Mouse (Mus musculus) intestine, embryonic 16.5 days (tissue): Measurements from ENCODE around the gene Pou4f1. TPM values are rescaled to one million over a fixed set of nuclear protein-coding genes. Genes with fewer than 3 reads are reported as not detected.

Experiments
- ATAC-seq: fragments of 200-750 bp; cut with Nextera tagmentation; 2 replicates; pipeline ENCODE4 v1.8.0; 2017; ENCODE audit warnings: moderate TSS enrichment, moderate library complexity
- H3K27ac ChIP-seq: fragments of 300-500 bp; sonication (generic); 2 replicates; pipeline ENCODE4 v1.5.1; 2014; ENCODE audit warnings: mild to moderate bottlenecking, low read length
- H3K27me3 ChIP-seq: fragments of 300-500 bp; sonication (generic); replicated peaks from 2 replicates; pipeline ENCODE4 v1.6.1; 2014; ENCODE audit warnings: low read length, control low read depth, mixed read lengths; ENCODE audit not compliant: control insufficient read depth, insufficient read depth
- H3K36me3 ChIP-seq: fragments of 300-500 bp; sonication (generic); 2 replicates; pipeline ENCODE4 v1.6.1; 2014; ENCODE audit warnings: low read length, control low read depth; ENCODE audit not compliant: control insufficient read depth, insufficient read depth
- H3K4me1 ChIP-seq: fragments of 300-500 bp; sonication (generic); 2 replicates; pipeline ENCODE4 v1.6.1; 2014; ENCODE audit warnings: low read length, control low read depth, mixed read lengths; ENCODE audit not compliant: control insufficient read depth, insufficient read depth
- H3K4me2 ChIP-seq: fragments of 300-500 bp; sonication (generic); 2 replicates; pipeline ENCODE4 v1.6.1; 2014; ENCODE audit warnings: low read depth, low read length, control low read depth
- H3K4me3 ChIP-seq: fragments of 300-500 bp; sonication (generic); 2 replicates; pipeline ENCODE4 v1.5.1; 2014; ENCODE audit warnings: mild to moderate bottlenecking, low read length
- H3K9ac ChIP-seq: fragments of 300-500 bp; sonication (generic); 2 replicates; pipeline ENCODE4 v1.6.1; 2014; ENCODE audit warnings: low read depth, low read length
- H3K9me3 ChIP-seq: fragments of 300-500 bp; sonication (generic); 2 replicates; pipeline ENCODE4 v1.6.1; 2016; ENCODE audit warnings: low read length, control low read depth; ENCODE audit not compliant: control insufficient read depth
- WGBS: fragments of 180-500 bp; shearing (Covaris S2); extraction: QIAGEN DNeasy Blood & Tissue Kit; methylation state at CpG from one replicate; pipeline ENCODE4 v1.1.7; 2014; 5-methylcytosine and 5-hydroxymethylcytosine counted together
- polyA plus RNA-seq: library from polyadenylated mRNA; unstranded; fragments of >200 nt; fragmentation: Nextera tagmentation; extraction: Ambion mirVana; gene quantifications from 2 replicates; pipeline ENCODE4 v1.2.1, GENCODE M21; 2015

Gene Pou4f1
- polyA plus RNA-seq, 1 experiment from 2014 or later: 0.33 TPM

DNA sequence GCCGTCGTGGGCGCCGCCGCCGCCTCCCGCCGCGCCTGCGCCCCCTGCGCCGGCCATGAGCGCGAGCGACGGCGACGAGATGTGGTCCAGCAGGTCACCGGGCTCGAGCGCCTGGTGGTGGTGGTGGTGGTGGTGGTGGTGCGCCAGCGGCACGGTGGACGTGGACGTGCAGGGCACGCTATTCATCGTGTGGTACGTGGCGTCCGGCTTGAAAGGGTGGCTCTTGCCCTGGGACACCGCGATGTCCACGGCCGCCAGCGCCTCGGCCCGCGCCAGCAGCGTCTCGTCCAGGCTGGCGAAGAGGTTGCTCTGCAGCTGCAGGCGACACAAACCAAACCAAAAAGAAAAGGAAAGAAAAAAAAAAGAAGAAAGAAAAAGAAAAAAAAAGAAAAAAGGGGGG is 1.2 kb downstream of the Pou4f1 start:
- Histone ChIP-seq H3K4me3 (peak overlapping the region; percentile 42), H3K9me3 (no peaks in the 10 kb centered on the region), H3K4me1 (peaks cover 20% of the 10 kb centered on the region), H3K9ac (no peak overlapping the region), H3K27ac (no peak overlapping the region), H3K4me2 (peak overlapping the region; percentile 86), H3K36me3 (no peaks in the 10 kb centered on the region), H3K27me3 (peaks cover 82% of the 10 kb centered on the region)
- ATAC-seq: no peak
- WGBS: under 1% methylated on average over 27 of the region's 43 CpGs

GRCm38 (mm10) chr14:104465483-104466235 is 2.1 kb downstream of the Pou4f1 start:
- no peaks in the 10 kb centered on the region for H3K9me3 ChIP-seq
- WGBS: under 1% methylated on average over 63 of the region's 64 CpGs
- peaks cover 20% of the 10 kb centered on the region for H3K4me1 ChIP-seq
- peak overlapping the region; percentile 86 for H3K4me2 ChIP-seq
- H3K4me3 ChIP-seq: peak overlapping the region; percentile 42
- no peak for ATAC-seq
- no peaks in the 10 kb centered on the region for H3K36me3 ChIP-seq
- no peak overlapping the region for H3K9ac ChIP-seq
- peaks cover 82% of the 10 kb centered on the region for H3K27me3 ChIP-seq
- no peak overlapping the region for H3K27ac ChIP-seq

GRCm38 (mm10) chr14:104464841-104465240 is 3.0 kb downstream of the Pou4f1 start:
- peaks cover 20% of the 10 kb centered on the region for H3K4me1 ChIP-seq
- no peaks in the 10 kb centered on the region for H3K36me3 ChIP-seq
- H3K27ac ChIP-seq: no peak overlapping the region
- WGBS: 6% methylated on average over 5 of the region's 5 CpGs
- H3K9me3 ChIP-seq: no peaks in the 10 kb centered on the region
- no peak for ATAC-seq
- no peak overlapping the region for H3K4me3 ChIP-seq
- no peak overlapping the region for H3K9ac ChIP-seq
- peaks cover 80% of the 10 kb centered on the region for H3K27me3 ChIP-seq
- no peak overlapping the region for H3K4me2 ChIP-seq

DNA sequence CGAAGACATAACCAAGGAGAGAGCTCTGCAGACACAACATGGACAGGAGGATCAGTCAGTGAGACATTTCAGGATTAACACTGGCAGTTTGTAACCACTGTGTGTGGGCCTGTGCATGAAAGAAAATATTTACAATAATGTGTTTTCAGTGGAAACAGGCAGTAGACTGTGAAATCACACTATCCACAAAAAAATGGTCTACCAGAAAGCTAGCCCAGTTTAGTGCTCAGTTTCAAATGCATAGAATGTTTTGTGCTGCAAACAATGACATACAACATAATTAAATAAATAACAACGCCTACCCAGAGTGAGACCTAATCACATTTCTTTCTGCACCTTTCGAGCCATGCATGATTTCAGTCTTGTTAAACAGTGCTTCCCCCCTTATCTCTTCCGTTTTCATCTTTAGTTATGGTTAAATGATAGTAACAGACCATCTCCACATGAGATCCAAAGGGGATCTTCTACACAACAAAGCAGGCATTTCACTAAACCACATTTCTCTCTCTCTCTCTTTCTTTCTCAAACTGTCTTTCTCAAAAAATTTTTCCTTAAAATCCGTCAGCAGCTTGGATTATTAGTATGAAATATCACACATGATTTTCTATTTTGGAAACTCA is 4.1 kb downstream of the Pou4f1 start:
- no peak for ATAC-seq
- WGBS: 6% methylated on average over 5 of the region's 5 CpGs
- peaks cover 82% of the 10 kb centered on the region for H3K27me3 ChIP-seq
- no peaks in the 10 kb centered on the region for H3K9me3 ChIP-seq
- no peak overlapping the region for H3K4me2 ChIP-seq
- H3K4me3 ChIP-seq: no peak overlapping the region
- no peak overlapping the region for H3K27ac ChIP-seq
- peaks cover 20% of the 10 kb centered on the region for H3K4me1 ChIP-seq
- no peak overlapping the region for H3K9ac ChIP-seq
- no peaks in the 10 kb centered on the region for H3K36me3 ChIP-seq

- ATAC-seq: no peak
- WGBS: 1% methylated on average over 10 of the region's 10 CpGs
Measured at GRCm38 (mm10) chr14:104461286-104462240, 6.2 kb downstream of the Pou4f1 start.

GRCm38 (mm10) chr14:104460325-104461285 is 7.2 kb downstream of the Pou4f1 start:
- no peaks in the 10 kb centered on the region for H3K36me3 ChIP-seq
- ATAC-seq: peak; percentile 74
- H3K27ac ChIP-seq: no peak overlapping the region
- no peak overlapping the region for H3K9ac ChIP-seq
- 1% methylated on average over 56 of the region's 59 CpGs for WGBS
- peaks cover 2% of the 10 kb centered on the region; the same call in 1 of the 2 replicates for H3K4me1 ChIP-seq
- H3K4me2 ChIP-seq: no peak overlapping the region
- no peak overlapping the region for H3K4me3 ChIP-seq
- H3K27me3 ChIP-seq: peaks cover 71% of the 10 kb centered on the region
- no peaks in the 10 kb centered on the region for H3K9me3 ChIP-seq

More at GRCm38 (mm10) chr14:104461286-104462240, 6.2 kb downstream of the Pou4f1 start:
- no peak overlapping the region for H3K4me2 ChIP-seq
- no peaks in the 10 kb centered on the region for H3K9me3 ChIP-seq
- H3K27ac ChIP-seq: no peak overlapping the region
- H3K36me3 ChIP-seq: no peaks in the 10 kb centered on the region
- no peak overlapping the region for H3K4me3 ChIP-seq
- H3K27me3 ChIP-seq: peaks cover 77% of the 10 kb centered on the region
- H3K9ac ChIP-seq: no peak overlapping the region
- H3K4me1 ChIP-seq: peaks cover 10% of the 10 kb centered on the region

DNA sequence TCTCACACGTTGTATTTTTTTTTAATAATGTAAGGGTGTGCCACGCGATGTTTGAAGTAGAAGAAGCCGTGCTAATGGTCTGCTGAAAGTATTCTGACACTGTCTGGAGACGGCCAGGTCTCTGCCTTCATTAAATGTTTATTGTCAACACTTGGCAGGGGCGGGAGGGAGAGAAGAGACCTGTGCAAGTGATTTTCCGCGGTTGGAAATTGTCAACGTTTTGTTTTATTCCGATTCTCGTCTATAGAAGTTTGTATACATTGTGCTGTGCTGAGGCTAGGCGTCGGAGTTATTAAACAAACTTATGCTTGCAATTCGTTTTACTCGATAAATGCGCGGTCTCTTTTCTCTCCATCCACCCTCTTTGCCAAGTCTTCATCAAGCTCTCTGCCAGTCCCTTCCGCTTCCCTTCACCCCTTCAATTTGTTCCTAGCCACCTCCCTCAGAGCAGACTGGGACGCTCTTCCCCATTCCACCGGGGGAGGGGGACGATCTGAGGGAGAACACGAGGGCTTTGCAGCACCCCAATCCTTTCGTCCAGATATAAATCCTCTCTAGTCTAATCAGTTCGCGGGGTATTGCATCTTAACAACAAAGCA is 8.2 kb downstream of the Pou4f1 start:
- H3K4me3 ChIP-seq: no peak overlapping the region
- no peak overlapping the region for H3K27ac ChIP-seq
- peaks cover 63% of the 10 kb centered on the region for H3K27me3 ChIP-seq
- H3K4me2 ChIP-seq: no peak overlapping the region
- no peak overlapping the region for H3K9ac ChIP-seq
- no peak for ATAC-seq
- H3K36me3 ChIP-seq: no peaks in the 10 kb centered on the region
- 1% methylated on average over 25 of the region's 25 CpGs for WGBS
- H3K9me3 ChIP-seq: no peaks in the 10 kb centered on the region
- no peaks in the 10 kb centered on the region for H3K4me1 ChIP-seq

- no peak overlapping the region for H3K4me2 ChIP-seq
- no peak for ATAC-seq
- H3K36me3 ChIP-seq: no peaks in the 10 kb centered on the region
- H3K4me3 ChIP-seq: no peak overlapping the region
- no peaks in the 10 kb centered on the region for H3K4me1 ChIP-seq
- 2% methylated on average over 19 of the region's 19 CpGs for whole genome bisulfite sequencing
- H3K27me3 ChIP-seq: peaks cover 59% of the 10 kb centered on the region
- H3K9ac ChIP-seq: no peak overlapping the region
- no peak overlapping the region for H3K27ac ChIP-seq
- no peaks in the 10 kb centered on the region for H3K9me3 ChIP-seq
Measured at GRCm38 (mm10) chr14:104458728-104459512, 8.9 kb downstream of the Pou4f1 start.
